Mouse (Mus musculus) brain, embryonic 14.5 days (tissue): ENCODE measurements around the gene Adam8.

Source experiments
- CTCF ChIP-seq: fragments of 200-500 bp; IDR thresholded peaks from 2 replicates; pipeline ENCODE4 v1.5.1; 2012; ENCODE audit warnings: inconsistent platforms, mild to moderate bottlenecking, moderate library complexity, borderline replicate concordance; ENCODE audit not compliant: insufficient read depth, insufficient read length; ENCODE audit errors: extremely low read depth
- POLR2A ChIP-seq: fragments of 200-500 bp; IDR thresholded peaks from 2 replicates; pipeline ENCODE4 v1.6.1; 2012; ENCODE audit warnings: mild to moderate bottlenecking, inconsistent platforms, borderline replicate concordance; ENCODE audit not compliant: poor library complexity, insufficient read depth, insufficient read length, severe bottlenecking; ENCODE audit errors: extremely low read depth

DNA sequence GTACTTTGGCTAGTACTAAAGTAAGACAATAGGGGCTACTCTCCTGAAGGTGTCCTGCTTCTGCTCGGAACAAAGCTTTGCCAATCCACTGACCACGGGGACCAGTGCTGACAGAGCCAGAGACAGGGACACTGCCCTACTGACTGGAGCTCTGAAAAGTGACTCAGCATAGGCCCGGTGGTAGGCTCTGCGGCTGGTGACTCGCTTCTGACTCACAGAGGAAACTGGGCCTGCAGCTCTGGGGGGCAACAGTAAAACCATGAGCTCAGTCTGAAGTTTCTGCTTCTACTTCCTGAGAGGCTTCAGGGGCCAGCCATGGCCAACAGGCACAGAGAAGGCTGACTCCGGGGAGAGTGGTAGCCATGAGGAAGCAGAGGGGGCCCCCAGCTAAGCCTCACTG lies 20.9 kb downstream of the Adam8 start:
- TF ChIP-seq CTCF (no peak), POLR2A (no peak)
